Mouse (Mus musculus) layer of hippocampus, postnatal 25 days (tissue): ENCODE measurements at regions not wholly inside any gene's neighbourhood (a gene's known extent, or its start where the extent isn't known, plus 50 kb on each side); places are given as distances from the start of the nearest gene placed in this dataset.
A peak's percentile ranks its signal among the peaks of the same experiment; 100 is the strongest.

Experiments used
- DNase-seq, 2 experiments: peaks; one replicate each; pipeline ENCODE4 v3.0.0; 2022; ENCODE audit warnings: mixed read lengths in 2 of 2, low spot score in 1 of 2; ENCODE audit errors: extremely low spot score in 1 of 2

GRCm38 (mm10) chr14:9492228-9492627 lies 826.2 kb upstream of the 4930452B06Rik start:
- no peak for DNase-seq

GRCm38 (mm10) chr14:9488585-9488984 lies 822.5 kb upstream of the 4930452B06Rik start:
- DNase-seq, result no peak

GRCm38 (mm10) chr14:9478981-9479380 lies 812.9 kb upstream of the 4930452B06Rik start:
- DNase-seq, result no peak

GRCm38 (mm10) chr14:9475169-9475568 lies 809.1 kb upstream of the 4930452B06Rik start:
- DNase-seq, result no peak

- DNase-seq, result no peak
These were observed 803.6 kb upstream of the 4930452B06Rik start for GRCm38 (mm10) chr14:9469686-9470085.

- DNase-seq, result no peak
These were observed 802.6 kb upstream of the 4930452B06Rik start for GRCm38 (mm10) chr14:9468654-9469053.

- no peak for DNase-seq
These were observed 801.8 kb upstream of the 4930452B06Rik start for GRCm38 (mm10) chr14:9467690-9468458.

GRCm38 (mm10) chr14:9460006-9460405 lies 794.0 kb upstream of the 4930452B06Rik start:
- DNase-seq, result no peak

GRCm38 (mm10) chr14:9458856-9459255 lies 792.8 kb upstream of the 4930452B06Rik start:
- DNase-seq, result no peak

GRCm38 (mm10) chr14:9457801-9458495 lies 791.9 kb upstream of the 4930452B06Rik start:
- DNase-seq, result no peak

GRCm38 (mm10) chr14:9455986-9456385 lies 789.9 kb upstream of the 4930452B06Rik start:
- DNase-seq, result no peak

- peak in 1 of 2 experiments; percentile 51 for DNase-seq
These were observed 783.9 kb upstream of the 4930452B06Rik start for GRCm38 (mm10) chr14:9449942-9450341.

GRCm38 (mm10) chr14:9437896-9438295 lies 771.9 kb upstream of the 4930452B06Rik start:
- DNase-seq, result no peak

- no peak for DNase-seq
These were observed 769.1 kb upstream of the 4930452B06Rik start for GRCm38 (mm10) chr14:9435136-9435535.

- DNase-seq, result no peak
These were observed 767.1 kb upstream of the 4930452B06Rik start for GRCm38 (mm10) chr14:9433081-9433590.

GRCm38 (mm10) chr14:9431798-9432197 lies 765.8 kb upstream of the 4930452B06Rik start:
- DNase-seq, result no peak

GRCm38 (mm10) chr14:9411822-9412403 lies 745.9 kb upstream of the 4930452B06Rik start:
- DNase-seq, result no peak

- no peak for DNase-seq
These were observed 737.6 kb upstream of the 4930452B06Rik start for GRCm38 (mm10) chr14:9403688-9404087.

- no peak for DNase-seq
These were observed 734.8 kb upstream of the 4930452B06Rik start for GRCm38 (mm10) chr14:9400861-9401260.

GRCm38 (mm10) chr14:9393271-9393771 lies 727.3 kb upstream of the 4930452B06Rik start:
- peak; percentile 64 to 86 for DNase-seq
